Mouse (Mus musculus): ENCODE measurements around the gene Fam213a. TPM values are rescaled to one million over a fixed set of nuclear protein-coding genes. Genes with fewer than 3 reads are reported as not detected.

Gene Fam213a
- polyA plus RNA-seq, 1 experiment, result 22.1 TPM

- H3K4me1 ChIP-seq (ENCODE audit: control insufficient read depth, insufficient read depth, insufficient read length), result no peaks in the 10 kb centered on the region; the same call in none of the 2 replicates
- TF ChIP-seq CTCF (IDR thresholded peaks at IDR 0.05; ENCODE audit: extremely low read depth, insufficient read depth, insufficient read length, insufficient replicate concordance), result peak; percentile 69; the same call in 1 of the 2 replicates
- no peak for TF ChIP-seq POLR2A (IDR thresholded peaks at IDR 0.05; ENCODE audit: low read depth, low read length)
- H3K27me3 ChIP-seq (ENCODE audit: control insufficient read depth, insufficient read depth, low read length), result no peaks in the 10 kb centered on the region
- no peak overlapping the region for H3K4me3 ChIP-seq (ENCODE audit: extremely low read depth, insufficient read depth, insufficient read length)
- no peak overlapping the region for H3K27ac ChIP-seq (ENCODE audit: insufficient read depth, low read length)
- 58% methylated on average over 13 of the region's 13 CpGs for WGBS
- DNase-seq (ENCODE audit: low read depth in 1 of 2, low spot score in 2 of 2), result peak; percentile 62 to 66
- H3K36me3 ChIP-seq (ENCODE audit: control insufficient read depth, insufficient read depth, low read length), result no peaks in the 10 kb centered on the region
Measured at GRCm38 (mm10) chr14:41033135-41034110, 19.8 kb upstream of the Fam213a start.

GRCm38 (mm10) chr14:41030989-41031513 is 17.5 kb upstream of the Fam213a start:
- DNase-seq (ENCODE audit: low read depth in 1 of 2, low spot score in 2 of 2), result no peak
- Histone ChIP-seq H3K36me3 (ENCODE audit: control insufficient read depth, insufficient read depth, low read length) (no peaks in the 10 kb centered on the region), H3K4me1 (ENCODE audit: control insufficient read depth, insufficient read depth, insufficient read length) (no peaks in the 10 kb centered on the region; the same call in none of the 2 replicates), H3K27me3 (ENCODE audit: control insufficient read depth, insufficient read depth, low read length) (no peaks in the 10 kb centered on the region), H3K27ac (ENCODE audit: insufficient read depth, low read length) (no peak overlapping the region), H3K4me3 (ENCODE audit: extremely low read depth, insufficient read depth, insufficient read length) (no peak overlapping the region)
- TF ChIP-seq CTCF (IDR thresholded peaks at IDR 0.05; ENCODE audit: extremely low read depth, insufficient read depth, insufficient read length, insufficient replicate concordance) (no peak), POLR2A (IDR thresholded peaks at IDR 0.05; ENCODE audit: low read depth, low read length) (no peak)
- 65% methylated on average over 6 of the region's 6 CpGs for WGBS

GRCm38 (mm10) chr14:41029303-41029702 is 15.7 kb upstream of the Fam213a start:
- Histone ChIP-seq H3K27me3 (ENCODE audit: control insufficient read depth, insufficient read depth, low read length) (no peaks in the 10 kb centered on the region), H3K4me1 (ENCODE audit: control insufficient read depth, insufficient read depth, insufficient read length) (no peaks in the 10 kb centered on the region; the same call in none of the 2 replicates), H3K27ac (ENCODE audit: insufficient read depth, low read length) (no peak overlapping the region), H3K36me3 (ENCODE audit: control insufficient read depth, insufficient read depth, low read length) (no peaks in the 10 kb centered on the region), H3K4me3 (ENCODE audit: extremely low read depth, insufficient read depth, insufficient read length) (no peak overlapping the region)
- no peak for DNase-seq (ENCODE audit: low read depth in 1 of 2, low spot score in 2 of 2)
- TF ChIP-seq POLR2A (IDR thresholded peaks at IDR 0.05; ENCODE audit: low read depth, low read length) (no peak), CTCF (IDR thresholded peaks at IDR 0.05; ENCODE audit: extremely low read depth, insufficient read depth, insufficient read length, insufficient replicate concordance) (no peak)
- WGBS, result 77% methylated on average over 4 of the region's 4 CpGs

- Histone ChIP-seq H3K27ac (ENCODE audit: insufficient read depth, low read length) (no peak overlapping the region), H3K4me3 (ENCODE audit: extremely low read depth, insufficient read depth, insufficient read length) (no peak overlapping the region), H3K36me3 (ENCODE audit: control insufficient read depth, insufficient read depth, low read length) (no peaks in the 10 kb centered on the region), H3K27me3 (ENCODE audit: control insufficient read depth, insufficient read depth, low read length) (no peaks in the 10 kb centered on the region), H3K4me1 (ENCODE audit: control insufficient read depth, insufficient read depth, insufficient read length) (no peaks in the 10 kb centered on the region; the same call in 1 of the 2 replicates)
- WGBS, result 73% methylated on average over 7 of the region's 7 CpGs
- no peak for DNase-seq (ENCODE audit: low read depth in 1 of 2, low spot score in 2 of 2)
- TF ChIP-seq CTCF (IDR thresholded peaks at IDR 0.05; ENCODE audit: extremely low read depth, insufficient read depth, insufficient read length, insufficient replicate concordance), result no peak
- TF ChIP-seq POLR2A (IDR thresholded peaks at IDR 0.05; ENCODE audit: low read depth, low read length), result no peak
Measured at GRCm38 (mm10) chr14:41025594-41026284, 12.2 kb upstream of the Fam213a start.

- Histone ChIP-seq H3K36me3 (ENCODE audit: control insufficient read depth, insufficient read depth, low read length) (no peaks in the 10 kb centered on the region), H3K27ac (ENCODE audit: insufficient read depth, low read length) (no peak overlapping the region), H3K27me3 (ENCODE audit: control insufficient read depth, insufficient read depth, low read length) (no peaks in the 10 kb centered on the region), H3K4me3 (ENCODE audit: extremely low read depth, insufficient read depth, insufficient read length) (no peak overlapping the region), H3K4me1 (ENCODE audit: control insufficient read depth, insufficient read depth, insufficient read length) (no peaks in the 10 kb centered on the region; the same call in 1 of the 2 replicates)
- no peak for TF ChIP-seq CTCF (IDR thresholded peaks at IDR 0.05; ENCODE audit: extremely low read depth, insufficient read depth, insufficient read length, insufficient replicate concordance)
- no peak for TF ChIP-seq POLR2A (IDR thresholded peaks at IDR 0.05; ENCODE audit: low read depth, low read length)
- WGBS, result 93% methylated on average over 2 of the region's 2 CpGs
- no peak for DNase-seq (ENCODE audit: low read depth in 1 of 2, low spot score in 2 of 2)
Measured at GRCm38 (mm10) chr14:41025087-41025486, 11.5 kb upstream of the Fam213a start.

GRCm38 (mm10) chr14:41021246-41021645 is 7.7 kb upstream of the Fam213a start:
- no peak for DNase-seq (ENCODE audit: low read depth in 1 of 2, low spot score in 2 of 2)
- 70% methylated on average over 3 of the region's 3 CpGs for WGBS
- Histone ChIP-seq H3K36me3 (ENCODE audit: control insufficient read depth, insufficient read depth, low read length) (no peaks in the 10 kb centered on the region), H3K27me3 (ENCODE audit: control insufficient read depth, insufficient read depth, low read length) (no peaks in the 10 kb centered on the region), H3K4me3 (ENCODE audit: extremely low read depth, insufficient read depth, insufficient read length) (no peak overlapping the region), H3K27ac (ENCODE audit: insufficient read depth, low read length) (no peak overlapping the region), H3K4me1 (ENCODE audit: control insufficient read depth, insufficient read depth, insufficient read length) (peaks cover 2% of the 10 kb centered on the region)
- no peak for TF ChIP-seq POLR2A (IDR thresholded peaks at IDR 0.05; ENCODE audit: low read depth, low read length)
